Mouse (Mus musculus) heart, embryonic 14.5 days (tissue): ENCODE measurements around the gene Tpm1. TPM values are rescaled to one million over a fixed set of nuclear protein-coding genes. Genes with fewer than 3 reads are reported as not detected.
A peak's percentile ranks its signal among the peaks of the same experiment; 100 is the strongest.

ENCODE experiments used
- ATAC-seq: fragments of 200-750 bp; cut with Nextera tagmentation; 2 replicates; pipeline ENCODE4 v1.8.0; 2017; ENCODE audit warnings: low read depth, moderate TSS enrichment; ENCODE audit not compliant: insufficient number of reproducible peaks, insufficient read depth, low FRiP score
- H3K27ac ChIP-seq, 2 experiments: fragments of 200-500 bp in 1 of 2; fragments of 300-500 bp in 1 of 2; sonication (generic) in 1 of 2; replicated peaks in 1 of 2; 2 replicates each; pipeline ENCODE4 v1.5.1; 2012 to 2014; ENCODE audit warnings: low read depth in 2 of 2, low read length in 2 of 2, control low read depth in 1 of 2, mild to moderate bottlenecking in 1 of 2, mixed read lengths in 1 of 2; ENCODE audit not compliant: control insufficient read depth in 1 of 2, insufficient read depth in 1 of 2
- H3K27me3 ChIP-seq: fragments of 300-500 bp; sonication (generic); 2 replicates; pipeline ENCODE4 v1.6.1; 2014; ENCODE audit warnings: mild to moderate bottlenecking, low read length, control low read depth; ENCODE audit not compliant: control insufficient read depth, insufficient read depth
- H3K36me3 ChIP-seq: fragments of 300-500 bp; sonication (generic); 2 replicates; pipeline ENCODE4 v1.6.1; 2014; ENCODE audit warnings: mild to moderate bottlenecking, control low read depth, low read length, mixed read lengths; ENCODE audit not compliant: control insufficient read depth, insufficient read depth
- H3K4me1 ChIP-seq, 2 experiments: fragments of 200-500 bp in 1 of 2; fragments of 300-500 bp in 1 of 2; sonication (generic) in 1 of 2; 2 replicates each; pipeline ENCODE4 v1.6.1; 2012 to 2014; ENCODE audit warnings: low read length in 2 of 2, control low read depth in 1 of 2, mixed read lengths in 1 of 2; ENCODE audit not compliant: control insufficient read depth in 2 of 2, insufficient read depth in 2 of 2
- H3K4me2 ChIP-seq: fragments of 300-500 bp; sonication (generic); 2 replicates; pipeline ENCODE4 v1.6.1; 2014; ENCODE audit warnings: mild to moderate bottlenecking, low read length
- H3K4me3 ChIP-seq, 2 experiments: fragments of 200-500 bp in 1 of 2; fragments of 300-500 bp in 1 of 2; sonication (generic) in 1 of 2; 2 replicates each; pipeline ENCODE4 v1.5.1; 2012 to 2014; ENCODE audit warnings: low read length in 2 of 2, mild to moderate bottlenecking in 2 of 2, control low read depth in 1 of 2, low read depth in 1 of 2, moderate library complexity in 1 of 2; ENCODE audit not compliant: control insufficient read depth in 1 of 2, insufficient read depth in 1 of 2
- H3K9ac ChIP-seq: fragments of 300-500 bp; sonication (generic); 2 replicates; pipeline ENCODE4 v1.6.1; 2014; ENCODE audit warnings: mild to moderate bottlenecking, low read length
- H3K9me3 ChIP-seq: fragments of 300-500 bp; sonication (generic); 2 replicates; pipeline ENCODE4 v1.6.1; 2016; ENCODE audit warnings: low read length, control low read depth; ENCODE audit not compliant: control insufficient read depth
- WGBS: fragments of 180-500 bp; shearing (Covaris S2); extraction: QIAGEN DNeasy Blood & Tissue Kit; methylation state at CpG from one replicate; pipeline ENCODE4 v1.1.7; 2014; 5-methylcytosine and 5-hydroxymethylcytosine counted together
- polyA plus RNA-seq: library from polyadenylated mRNA; unstranded; fragments of >200 nt; fragmentation: Nextera tagmentation; extraction: Ambion mirVana; gene quantifications from 2 replicates; pipeline ENCODE4 v1.2.1, GENCODE M21; 2014

Gene Tpm1
- polyA plus RNA-seq, result 5,210 and 5,334 TPM in 2 replicates

DNA sequence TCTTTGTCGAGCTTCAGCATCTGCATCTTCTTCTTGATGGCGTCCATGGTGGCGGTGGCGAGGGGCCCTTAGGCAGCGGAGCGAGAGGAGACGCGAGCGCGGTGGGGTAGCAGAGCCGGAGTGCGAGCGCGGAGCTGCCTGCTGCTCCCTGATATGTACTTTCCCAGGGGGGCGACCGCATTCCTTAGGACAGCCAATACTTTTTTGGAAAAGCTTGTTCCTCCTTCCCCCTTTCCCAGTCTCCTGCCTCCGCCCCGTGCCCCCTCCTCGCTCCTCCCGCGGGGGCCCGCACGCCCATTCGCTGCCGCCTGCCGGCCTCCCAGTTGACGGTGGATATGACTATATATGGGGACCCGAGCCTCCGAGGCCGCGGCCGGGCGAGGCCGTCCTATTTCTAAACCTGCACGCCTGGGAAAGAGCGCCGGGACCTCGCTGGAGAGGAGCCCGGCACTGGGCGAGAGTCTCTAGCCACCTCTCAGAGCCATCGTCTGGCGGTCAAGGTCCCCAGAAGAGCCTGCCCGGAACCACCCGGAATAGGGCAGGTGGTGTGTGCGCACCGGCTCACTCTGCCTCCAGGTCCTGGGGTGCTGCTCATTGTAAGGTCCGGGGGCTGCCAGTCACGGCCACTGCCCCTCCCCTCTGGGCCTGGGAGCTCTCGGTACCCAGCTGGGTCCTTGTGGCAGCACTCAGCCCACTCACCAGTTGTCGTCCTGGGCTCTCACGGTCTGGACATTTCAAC is at the start of gene Tpm1:
Gene Tpm1 (minus strand): TSS at position 321 of the 739 bp plus-strand sequence.
- Histone ChIP-seq H3K36me3 (peaks cover 23% of the 10 kb centered on the region), H3K27ac (peak within 1 kb of the TSS; percentile 98 to 99), H3K4me3 (peak within 1 kb of the TSS; percentile 84 to 92), H3K9me3 (no peaks in the 10 kb centered on the region), H3K4me2 (peak within 1 kb of the TSS; percentile 93), H3K4me1 (peaks cover 4 to 14% of the 10 kb centered on the region in 2 experiments; a peak in 3 of 4 replicates), H3K9ac (peak within 1 kb of the TSS; percentile 99), H3K27me3 (no peaks in the 10 kb centered on the region)
- peak; percentile 85 for ATAC-seq
- 1% methylated on average over 50 of the region's 51 CpGs for WGBS

DNA sequence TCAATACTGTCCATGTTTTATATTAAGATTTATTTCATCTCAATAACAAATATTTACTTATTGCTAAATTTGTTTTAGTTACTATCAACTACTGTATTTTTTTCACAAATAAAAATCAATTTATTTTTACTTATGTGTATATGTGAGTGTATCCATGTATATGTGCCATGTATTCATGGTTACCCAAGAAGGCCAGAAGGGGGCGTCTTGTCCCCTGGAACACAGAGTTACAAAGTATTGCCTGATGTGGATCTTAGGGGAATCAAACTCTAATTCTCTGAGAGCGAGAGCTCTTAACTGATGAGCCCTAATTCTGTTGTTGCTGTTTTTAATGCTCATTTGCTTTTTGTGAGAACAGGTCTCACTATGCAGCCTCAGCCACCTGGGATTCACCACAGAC is 45.2 kb upstream of the Tpm1 start:
- ATAC-seq, result no peak
- 81% methylated on average over 2 of the region's 2 CpGs for WGBS

GRCm38 (mm10) chr9:67092210-67092609 is 43.0 kb upstream of the Tpm1 start:
- no peaks in the 10 kb centered on the region for H3K9me3 ChIP-seq
- H3K27me3 ChIP-seq, result no peaks in the 10 kb centered on the region
- H3K4me2 ChIP-seq, result no peak overlapping the region
- H3K27ac ChIP-seq, result no peak overlapping the region
- no peak for ATAC-seq
- H3K9ac ChIP-seq, result no peak overlapping the region
- peaks cover 12 to 13% of the 10 kb centered on the region in 2 experiments for H3K4me1 ChIP-seq
- no peak overlapping the region for H3K4me3 ChIP-seq
- WGBS, result 82% methylated on average over 4 of the region's 4 CpGs
- no peaks in the 10 kb centered on the region for H3K36me3 ChIP-seq

More for the DNA sequence above, 45.2 kb upstream of the Tpm1 start:
- H3K4me1 ChIP-seq, result peaks cover 20 to 22% of the 10 kb centered on the region in 2 experiments
- H3K27ac ChIP-seq, result no peak overlapping the region
- H3K27me3 ChIP-seq, result no peaks in the 10 kb centered on the region
- H3K36me3 ChIP-seq, result no peaks in the 10 kb centered on the region
- H3K4me2 ChIP-seq, result no peak overlapping the region
- H3K9ac ChIP-seq, result no peak overlapping the region
- H3K4me3 ChIP-seq, result no peak overlapping the region
- no peaks in the 10 kb centered on the region for H3K9me3 ChIP-seq

GRCm38 (mm10) chr9:67091598-67091997 is 42.4 kb upstream of the Tpm1 start:
- 66% methylated on average over 7 of the region's 7 CpGs for WGBS
- H3K9ac ChIP-seq, result no peak overlapping the region

DNA sequence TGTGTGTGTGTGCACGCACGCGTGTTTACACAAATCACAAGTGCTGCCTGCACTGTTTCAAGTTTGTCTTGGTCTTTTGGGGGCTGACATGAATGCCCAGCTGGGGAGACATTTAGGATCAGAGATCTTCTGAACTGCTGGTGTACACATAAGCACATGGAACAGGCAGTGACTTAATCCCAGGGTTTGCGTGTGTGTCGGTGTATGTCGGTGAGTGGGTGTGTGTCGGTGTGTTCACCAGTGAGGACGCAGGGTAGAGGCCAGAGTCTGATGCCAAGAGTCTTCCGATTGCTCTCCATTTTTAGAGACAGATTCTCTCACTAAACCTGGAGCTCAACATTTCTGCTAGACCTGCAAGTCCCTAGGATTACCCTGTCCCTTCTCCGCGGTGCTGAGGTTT is 41.9 kb upstream of the Tpm1 start:
- Histone ChIP-seq H3K27me3 (no peaks in the 10 kb centered on the region), H3K4me2 (no peak overlapping the region), H3K36me3 (no peaks in the 10 kb centered on the region), H3K9ac (peak overlapping the region; percentile 34; the same call in 1 of the 2 replicates), H3K4me3 (no peak overlapping the region), H3K9me3 (no peaks in the 10 kb centered on the region), H3K27ac (peak overlapping the region; percentile 60 to 80), H3K4me1 (peaks cover 9 to 13% of the 10 kb centered on the region in 2 experiments)
- no peak for ATAC-seq
- 86% methylated on average over 11 of the region's 11 CpGs for WGBS

More at GRCm38 (mm10) chr9:67091598-67091997, 42.4 kb upstream of the Tpm1 start:
- Histone ChIP-seq H3K27me3 (no peaks in the 10 kb centered on the region), H3K9me3 (no peaks in the 10 kb centered on the region), H3K36me3 (no peaks in the 10 kb centered on the region), H3K27ac (no peak overlapping the region), H3K4me3 (no peak overlapping the region), H3K4me1 (peaks cover 10 to 13% of the 10 kb centered on the region in 2 experiments), H3K4me2 (no peak overlapping the region)
- ATAC-seq, result no peak

DNA sequence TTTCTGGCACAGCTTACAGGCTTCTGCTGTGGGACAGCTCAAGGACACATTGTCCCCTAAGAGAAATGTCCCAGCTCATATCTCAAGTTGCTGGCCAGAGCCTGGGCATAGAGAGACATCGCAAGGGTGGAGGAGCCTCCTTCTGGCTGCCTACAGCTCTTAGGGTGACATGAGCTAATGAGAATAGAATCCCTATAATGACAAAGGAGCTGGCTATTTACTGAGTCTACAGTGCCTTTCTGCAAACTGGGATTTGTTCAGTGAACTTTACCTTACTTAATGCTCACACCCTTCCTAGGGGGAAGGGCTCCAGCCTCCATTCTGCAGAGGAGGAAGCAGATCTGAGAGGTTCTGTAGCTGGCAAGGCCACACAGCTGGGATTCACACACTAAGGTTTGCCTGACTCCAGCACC is 41.4 kb upstream of the Tpm1 start:
- no peaks in the 10 kb centered on the region for H3K27me3 ChIP-seq
- no peak overlapping the region for H3K4me3 ChIP-seq
- no peaks in the 10 kb centered on the region for H3K9me3 ChIP-seq
- H3K4me2 ChIP-seq, result no peak overlapping the region
- no peaks in the 10 kb centered on the region for H3K36me3 ChIP-seq
- H3K9ac ChIP-seq, result peak overlapping the region; percentile 34; the same call in 1 of the 2 replicates
- peak; percentile 43; the same call in 1 of the 2 replicates for ATAC-seq
- H3K27ac ChIP-seq, result peak overlapping the region; percentile 60 to 80
- 28% methylated on average over 1 of the region's 1 CpGs for WGBS
- H3K4me1 ChIP-seq, result peaks cover 9 to 13% of the 10 kb centered on the region in 2 experiments

DNA sequence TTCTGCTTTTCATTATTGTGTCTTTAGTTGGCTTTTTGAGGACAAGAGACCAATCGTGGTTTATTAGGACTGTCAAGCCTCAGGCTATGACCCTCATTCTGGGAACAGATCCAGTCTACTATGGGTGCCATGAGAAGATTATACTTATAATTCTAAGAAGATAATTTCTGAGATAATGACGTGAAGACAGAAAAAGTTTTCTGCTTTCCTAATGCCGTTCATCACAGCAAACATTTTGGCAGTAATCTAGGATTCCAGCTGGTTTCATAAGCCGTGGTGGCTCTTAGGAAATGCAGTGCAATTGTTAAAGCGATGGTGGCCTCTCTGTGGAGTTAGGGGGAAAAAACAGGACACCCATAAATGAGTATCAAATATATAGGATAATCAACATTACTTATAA is 40.0 kb upstream of the Tpm1 start:
- 73% methylated on average over 5 of the region's 5 CpGs for WGBS
- no peak for ATAC-seq
- Histone ChIP-seq H3K4me1 (peaks cover 9 to 13% of the 10 kb centered on the region in 2 experiments), H3K9ac (no peak overlapping the region), H3K4me3 (no peak overlapping the region), H3K36me3 (no peaks in the 10 kb centered on the region), H3K9me3 (no peaks in the 10 kb centered on the region), H3K27ac (no peak overlapping the region), H3K4me2 (no peak overlapping the region), H3K27me3 (no peaks in the 10 kb centered on the region)
